Mouse (Mus musculus): ENCODE results near the gene Kctd2. TPM values are rescaled to one million over a fixed set of nuclear protein-coding genes. Genes with fewer than 3 reads are reported as not detected.

The Kctd2 gene
- 9.5 and 12.3 TPM in 2 replicates for polyA plus RNA-seq (2014; fragmentation: Nextera tagmentation; extraction: Ambion mirVana)

- peak within 1 kb of the TSS; percentile 98 for H3K4me2 ChIP-seq (replicated peaks; ENCODE audit: low read depth, low read length)
- peaks cover 34% of the 10 kb centered on the region for H3K36me3 ChIP-seq (ENCODE audit: control insufficient read depth, insufficient read depth, low read length)
- ATAC-seq (ENCODE audit: insufficient number of reproducible peaks, insufficient read depth, low FRiP score, low read depth), result peak; percentile 98
- H3K4me3 ChIP-seq (ENCODE audit: low read depth, low read length), result peak within 1 kb of the TSS; percentile 78
- peaks cover 18% of the 10 kb centered on the region for H3K4me1 ChIP-seq (ENCODE audit: control insufficient read depth, insufficient read depth, low read length)
- WGBS, result under 1% methylated on average over 42 of the region's 56 CpGs
- H3K9ac ChIP-seq (replicated peaks; ENCODE audit: low read depth, low read length), result peak within 1 kb of the TSS; percentile 96
- H3K27me3 ChIP-seq (ENCODE audit: control insufficient read depth, insufficient read depth, low read length), result no peaks in the 10 kb centered on the region
- peak within 1 kb of the TSS; percentile 82 for H3K27ac ChIP-seq (ENCODE audit: low read length)
- no peaks in the 10 kb centered on the region for H3K9me3 ChIP-seq (ENCODE audit: control insufficient read depth, low read depth, low read length)
These were observed at the start of gene Kctd2, which contains the start of gene Atp5h for GRCm38 (mm10) chr11:115419531-115420237. Kctd2 (plus strand) TSS chr11:115420128. Atp5h (minus strand) TSS chr11:115419962.

GRCm38 (mm10) chr11:115370368-115370767 lies 49.6 kb upstream of the Kctd2 start:
- Histone ChIP-seq H3K9me3 (ENCODE audit: control insufficient read depth, low read depth, low read length) (no peaks in the 10 kb centered on the region), H3K36me3 (ENCODE audit: control insufficient read depth, insufficient read depth, low read length) (no peaks in the 10 kb centered on the region), H3K27me3 (ENCODE audit: control insufficient read depth, insufficient read depth, low read length) (peaks cover 15% of the 10 kb centered on the region)

GRCm38 (mm10) chr11:115371354-115371753 lies 48.6 kb upstream of the Kctd2 start:
- Histone ChIP-seq H3K9me3 (ENCODE audit: control insufficient read depth, low read depth, low read length) (no peaks in the 10 kb centered on the region), H3K36me3 (ENCODE audit: control insufficient read depth, insufficient read depth, low read length) (no peaks in the 10 kb centered on the region), H3K27ac (ENCODE audit: low read length) (no peak overlapping the region), H3K9ac (replicated peaks; ENCODE audit: low read depth, low read length) (no peak overlapping the region), H3K4me2 (replicated peaks; ENCODE audit: low read depth, low read length) (no peak overlapping the region), H3K27me3 (ENCODE audit: control insufficient read depth, insufficient read depth, low read length) (peaks cover 14% of the 10 kb centered on the region), H3K4me3 (ENCODE audit: low read depth, low read length) (no peak overlapping the region), H3K4me1 (ENCODE audit: control insufficient read depth, insufficient read depth, low read length) (0 out of 2 replicates have a peak, but pooled peaks cover 16% of the 10 kb centered on the region)
- no peak for ATAC-seq (ENCODE audit: insufficient number of reproducible peaks, insufficient read depth, low FRiP score, low read depth)
- 54% methylated on average over 8 of the region's 8 CpGs for WGBS

More at GRCm38 (mm10) chr11:115370368-115370767, 49.6 kb upstream of the Kctd2 start:
- Histone ChIP-seq H3K9ac (replicated peaks; ENCODE audit: low read depth, low read length) (no peak overlapping the region), H3K27ac (ENCODE audit: low read length) (no peak overlapping the region), H3K4me1 (ENCODE audit: control insufficient read depth, insufficient read depth, low read length) (0 out of 2 replicates have a peak, but pooled peaks cover 16% of the 10 kb centered on the region), H3K4me3 (ENCODE audit: low read depth, low read length) (no peak overlapping the region), H3K4me2 (replicated peaks; ENCODE audit: low read depth, low read length) (no peak overlapping the region)
- 50% methylated on average over 7 of the region's 7 CpGs for WGBS
- no peak for ATAC-seq (ENCODE audit: insufficient number of reproducible peaks, insufficient read depth, low FRiP score, low read depth)

GRCm38 (mm10) chr11:115372015-115372414 lies 47.9 kb upstream of the Kctd2 start:
- Histone ChIP-seq H3K9me3 (ENCODE audit: control insufficient read depth, low read depth, low read length) (no peaks in the 10 kb centered on the region), H3K4me1 (ENCODE audit: control insufficient read depth, insufficient read depth, low read length) (0 out of 2 replicates have a peak, but pooled peaks cover 12% of the 10 kb centered on the region), H3K4me3 (ENCODE audit: low read depth, low read length) (no peak overlapping the region), H3K27me3 (ENCODE audit: control insufficient read depth, insufficient read depth, low read length) (peaks cover 10% of the 10 kb centered on the region; the same call in 1 of the 2 replicates), H3K27ac (ENCODE audit: low read length) (no peak overlapping the region), H3K36me3 (ENCODE audit: control insufficient read depth, insufficient read depth, low read length) (no peaks in the 10 kb centered on the region), H3K4me2 (replicated peaks; ENCODE audit: low read depth, low read length) (no peak overlapping the region), H3K9ac (replicated peaks; ENCODE audit: low read depth, low read length) (no peak overlapping the region)
- ATAC-seq (ENCODE audit: insufficient number of reproducible peaks, insufficient read depth, low FRiP score, low read depth), result peak; percentile 42; the same call in 1 of the 2 replicates
- 49% methylated on average over 1 of the region's 1 CpGs for WGBS

- no peak overlapping the region for H3K4me2 ChIP-seq (replicated peaks; ENCODE audit: low read depth, low read length)
- no peak for ATAC-seq (ENCODE audit: insufficient number of reproducible peaks, insufficient read depth, low FRiP score, low read depth)
- peaks cover 7% of the 10 kb centered on the region; the same call in 1 of the 2 replicates for H3K27me3 ChIP-seq (ENCODE audit: control insufficient read depth, insufficient read depth, low read length)
- H3K36me3 ChIP-seq (ENCODE audit: control insufficient read depth, insufficient read depth, low read length), result no peaks in the 10 kb centered on the region
- WGBS, result 54% methylated on average over 2 of the region's 2 CpGs
- no peak overlapping the region for H3K4me3 ChIP-seq (ENCODE audit: low read depth, low read length)
- no peaks in the 10 kb centered on the region for H3K9me3 ChIP-seq (ENCODE audit: control insufficient read depth, low read depth, low read length)
- H3K4me1 ChIP-seq (ENCODE audit: control insufficient read depth, insufficient read depth, low read length), result 0 out of 2 replicates have a peak, but pooled peaks cover 9% of the 10 kb centered on the region
- H3K27ac ChIP-seq (ENCODE audit: low read length), result no peak overlapping the region
- no peak overlapping the region for H3K9ac ChIP-seq (replicated peaks; ENCODE audit: low read depth, low read length)
These were observed 47.2 kb upstream of the Kctd2 start for GRCm38 (mm10) chr11:115372737-115373136.

GRCm38 (mm10) chr11:115373805-115374694 lies 45.9 kb upstream of the Kctd2 start:
- Histone ChIP-seq H3K4me1 (ENCODE audit: control insufficient read depth, insufficient read depth, low read length) (0 out of 2 replicates have a peak, but pooled peaks cover 9% of the 10 kb centered on the region), H3K4me2 (replicated peaks; ENCODE audit: low read depth, low read length) (peak overlapping the region; percentile 53), H3K27me3 (ENCODE audit: control insufficient read depth, insufficient read depth, low read length) (0 out of 2 replicates have a peak, but pooled peaks cover 3% of the 10 kb centered on the region), H3K27ac (ENCODE audit: low read length) (no peak overlapping the region), H3K9me3 (ENCODE audit: control insufficient read depth, low read depth, low read length) (no peaks in the 10 kb centered on the region), H3K9ac (replicated peaks; ENCODE audit: low read depth, low read length) (no peak overlapping the region), H3K36me3 (ENCODE audit: control insufficient read depth, insufficient read depth, low read length) (no peaks in the 10 kb centered on the region), H3K4me3 (ENCODE audit: low read depth, low read length) (peak overlapping the region; percentile 17)
- 2% methylated on average over 30 of the region's 30 CpGs for WGBS
- ATAC-seq (ENCODE audit: insufficient number of reproducible peaks, insufficient read depth, low FRiP score, low read depth), result peak; percentile 59; the same call in 1 of the 2 replicates

- Histone ChIP-seq H3K36me3 (ENCODE audit: control insufficient read depth, insufficient read depth, low read length) (no peaks in the 10 kb centered on the region), H3K27me3 (ENCODE audit: control insufficient read depth, insufficient read depth, low read length) (0 out of 2 replicates have a peak, but pooled peaks cover 3% of the 10 kb centered on the region), H3K4me3 (ENCODE audit: low read depth, low read length) (no peak overlapping the region), H3K4me2 (replicated peaks; ENCODE audit: low read depth, low read length) (0 out of 2 replicates have a peak overlapping the region, but pooled peaks have one; percentile 53), H3K4me1 (ENCODE audit: control insufficient read depth, insufficient read depth, low read length) (0 out of 2 replicates have a peak, but pooled peaks cover 9% of the 10 kb centered on the region), H3K27ac (ENCODE audit: low read length) (no peak overlapping the region), H3K9me3 (ENCODE audit: control insufficient read depth, low read depth, low read length) (no peaks in the 10 kb centered on the region), H3K9ac (replicated peaks; ENCODE audit: low read depth, low read length) (no peak overlapping the region)
- WGBS, result 67% methylated on average over 12 of the region's 12 CpGs
- 0 out of 2 replicates have a peak, but pooled peaks have one; percentile 28 for ATAC-seq (ENCODE audit: insufficient number of reproducible peaks, insufficient read depth, low FRiP score, low read depth)
These were observed 45.1 kb upstream of the Kctd2 start for GRCm38 (mm10) chr11:115374695-115375425.

Measured in stomach, embryonic 14.5 days (tissue).